Mouse (Mus musculus): ENCODE data around the gene Wdr86.

DNA sequence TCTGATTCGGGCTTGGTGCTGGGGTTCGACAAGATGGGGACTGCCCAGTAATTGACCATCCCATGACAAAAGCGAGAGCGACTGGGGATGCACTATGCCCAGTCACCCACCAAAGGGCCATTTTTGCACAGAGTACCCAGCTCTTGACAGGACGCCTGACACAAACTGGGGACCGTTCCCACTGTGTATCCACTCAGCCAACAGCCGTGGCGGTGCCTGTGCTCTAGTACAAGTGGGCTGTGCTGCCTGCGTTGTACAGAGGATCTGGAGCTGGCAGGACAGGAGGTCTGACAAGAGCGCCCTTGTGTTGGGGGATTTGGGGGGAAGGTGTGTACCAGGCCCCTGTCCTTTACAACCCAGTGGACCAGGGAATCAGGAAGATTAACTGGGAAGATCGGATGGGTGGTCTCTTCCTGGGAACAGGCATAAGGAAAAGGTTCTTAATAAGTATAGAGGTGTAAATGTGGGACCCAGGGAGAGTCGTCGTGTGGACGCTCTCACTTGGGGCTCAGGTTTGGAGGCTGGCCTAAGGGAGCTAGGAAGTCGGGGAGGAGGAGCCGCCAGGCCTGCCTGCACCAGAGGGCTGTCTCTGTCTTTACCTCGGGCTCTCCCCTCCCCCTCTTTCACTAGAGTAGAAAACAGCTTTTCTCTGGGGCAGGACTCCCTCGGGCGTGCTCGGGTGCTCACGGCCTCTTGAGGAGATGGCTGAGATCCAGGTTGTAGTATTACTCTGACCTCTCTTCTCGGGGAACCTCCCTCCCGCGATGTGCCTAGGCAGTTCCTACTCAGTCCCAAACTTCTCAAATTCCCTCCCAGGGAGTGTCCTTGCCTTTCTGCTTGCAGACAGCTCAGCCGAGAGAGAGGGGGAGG is 21.0 kb upstream of the Wdr86 start:
- TF ChIP-seq CTCF (conservative IDR thresholded peaks at IDR 0.05; ENCODE audit: low read length) (no peak), POU5F1 (IDR thresholded peaks at IDR 0.05; ENCODE audit: borderline replicate concordance, low read length) (no peak)
